Mouse (Mus musculus) spleen, adult 2 months (tissue): ENCODE measurements at regions not wholly inside any gene's neighbourhood (a gene's known extent, or its start where the extent isn't known, plus 50 kb on each side); places are given as distances from the start of the nearest gene placed in this dataset.

Source experiments
- DNase-seq, 2 experiments: peaks; one replicate each; pipeline versions ENCODE4 v3.0.0 to v3.0.0-alpha.2; 2012 to 2021; ENCODE audit warnings: low spot score in 2 of 2, low read depth in 1 of 2
- H3K27ac ChIP-seq: fragments of 200-500 bp; 2 replicates; pipeline ENCODE4 v1.5.1; 2012; ENCODE audit warnings: low read length, inconsistent platforms; ENCODE audit not compliant: insufficient read depth
- H3K27me3 ChIP-seq: fragments of 200-500 bp; 2 replicates; pipeline ENCODE4 v1.6.1; 2012; ENCODE audit warnings: mild to moderate bottlenecking, moderate library complexity, low read length, inconsistent platforms; ENCODE audit not compliant: control insufficient read depth, insufficient read depth
- H3K36me3 ChIP-seq: fragments of 200-500 bp; 2 replicates; pipeline ENCODE4 v1.6.1; 2012; ENCODE audit warnings: mild to moderate bottlenecking, low read length, inconsistent platforms; ENCODE audit not compliant: control insufficient read depth, insufficient read depth
- H3K4me1 ChIP-seq: fragments of 200-500 bp; 2 replicates; pipeline ENCODE4 v1.6.1; 2011; ENCODE audit warnings: inconsistent platforms; ENCODE audit not compliant: control insufficient read depth, insufficient read depth, insufficient read length
- H3K4me3 ChIP-seq: fragments of 200-500 bp; 2 replicates; pipeline ENCODE4 v1.5.1; 2011; ENCODE audit warnings: mild to moderate bottlenecking, inconsistent platforms; ENCODE audit not compliant: insufficient read depth, insufficient read length; ENCODE audit errors: extremely low read depth
- CTCF ChIP-seq: fragments of 200-500 bp; IDR thresholded peaks from 2 replicates; pipeline ENCODE4 v1.5.1; 2011; ENCODE audit warnings: mild to moderate bottlenecking, inconsistent platforms; ENCODE audit not compliant: insufficient read depth, insufficient read length, insufficient replicate concordance; ENCODE audit errors: extremely low read depth
- POLR2A ChIP-seq: fragments of 200-500 bp; IDR thresholded peaks from 2 replicates; pipeline ENCODE4 v1.6.1; 2011; ENCODE audit warnings: low read depth, low read length, inconsistent platforms
- WGBS: fragments of 180-500 bp; shearing (Covaris S2); methylation state at CpG from one replicate; pipeline ENCODE4 v1.1.7; 2018; 5-methylcytosine and 5-hydroxymethylcytosine counted together

DNA sequence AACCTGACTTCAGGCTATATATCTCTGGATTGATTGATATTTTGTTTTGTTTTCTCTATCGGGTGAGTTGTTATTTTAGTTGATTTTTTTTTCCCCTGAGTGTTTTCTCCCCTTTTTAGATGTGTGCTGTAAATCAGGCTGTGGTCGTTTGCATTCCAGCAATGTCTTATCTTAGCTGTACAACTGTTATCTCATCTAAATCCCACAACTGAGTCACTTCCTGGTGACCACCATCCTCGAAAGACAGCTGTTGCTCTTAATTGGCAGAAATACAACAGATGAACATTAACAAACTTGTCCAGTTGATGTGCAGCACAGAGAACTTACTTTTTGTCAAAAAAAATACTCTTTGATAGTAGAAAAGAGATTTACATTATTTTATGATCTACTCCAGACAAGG is 285.0 kb upstream of the Atp2b1 start:
- no peak for DNase-seq
- Histone ChIP-seq H3K27ac (no peak overlapping the region), H3K27me3 (no peaks in the 10 kb centered on the region), H3K4me3 (no peak overlapping the region), H3K36me3 (no peaks in the 10 kb centered on the region), H3K4me1 (no peaks in the 10 kb centered on the region)
- TF ChIP-seq POLR2A (no peak), CTCF (no peak)
- WGBS: 6% methylated on average over 3 of the region's 3 CpGs

DNA sequence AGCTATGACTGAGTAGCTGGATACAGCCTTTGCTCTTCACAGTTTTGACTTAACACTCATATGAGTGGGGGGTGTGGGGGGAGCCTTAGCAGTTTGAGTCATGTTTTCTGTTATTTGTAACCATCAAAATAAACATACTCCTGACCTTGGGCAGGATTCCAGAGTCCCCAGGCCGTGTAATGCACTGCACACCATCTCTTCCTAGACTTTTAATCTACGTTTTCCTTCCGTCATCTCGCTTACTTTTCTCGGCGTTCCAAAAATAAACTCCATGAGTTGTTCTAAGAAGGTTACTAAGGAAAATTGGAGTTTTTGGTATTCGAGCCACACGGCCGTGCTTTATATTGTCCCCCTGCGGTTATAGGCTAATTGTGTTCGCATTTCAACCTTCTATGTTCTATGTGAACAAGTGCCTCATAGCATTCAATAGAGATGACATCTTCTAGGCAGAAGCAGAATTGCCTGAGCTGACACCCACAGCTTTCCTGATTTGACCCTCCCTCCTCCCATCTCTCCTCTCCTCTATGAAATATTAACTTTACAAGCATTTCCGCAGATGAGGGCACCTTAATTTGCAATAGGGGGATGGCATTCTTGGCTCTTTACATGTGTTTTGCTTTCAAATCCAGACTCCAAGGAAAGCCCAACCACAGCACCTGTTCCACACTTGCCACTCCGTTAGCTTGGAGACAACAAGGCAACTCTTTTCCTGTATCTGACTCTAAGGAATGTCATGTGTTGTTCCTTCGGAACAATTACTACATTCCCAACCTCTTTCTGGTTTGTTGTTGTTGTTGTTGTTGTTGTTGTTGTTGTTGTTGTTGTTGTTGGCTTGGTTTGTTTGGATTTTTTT is 276.2 kb upstream of the Atp2b1 start:
- no peak for DNase-seq
- no peaks in the 10 kb centered on the region for H3K4me1 ChIP-seq
- WGBS: 92% methylated on average over 14 of the region's 14 CpGs
- H3K4me3 ChIP-seq: no peak overlapping the region
- no peaks in the 10 kb centered on the region for H3K27me3 ChIP-seq
- H3K36me3 ChIP-seq: no peaks in the 10 kb centered on the region
- no peak for TF ChIP-seq POLR2A
- no peak for TF ChIP-seq CTCF
- H3K27ac ChIP-seq: no peak overlapping the region

DNA sequence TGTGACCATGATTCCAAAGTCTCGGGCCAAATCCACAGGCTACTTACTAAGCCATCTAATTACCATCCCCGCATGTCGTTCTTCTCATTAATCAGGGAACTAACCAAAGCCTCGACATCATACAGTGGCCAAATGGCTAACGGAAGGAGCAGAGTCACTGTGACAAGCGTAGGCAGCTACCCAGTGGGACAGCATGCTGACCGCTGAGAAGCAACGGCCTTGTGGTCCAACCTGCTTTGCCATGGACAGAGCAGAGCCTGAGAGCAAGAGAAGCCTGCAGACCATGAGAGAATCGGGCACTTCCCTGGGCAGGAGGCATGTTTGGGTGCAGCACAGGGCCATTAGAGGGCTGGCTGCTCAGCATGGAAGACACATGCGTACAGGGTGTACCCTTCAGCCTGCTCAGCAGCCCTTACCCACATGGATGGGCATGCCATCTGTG is 268.5 kb upstream of the Atp2b1 start:
- no peaks in the 10 kb centered on the region for H3K4me1 ChIP-seq
- DNase-seq: no peak
- H3K4me3 ChIP-seq: no peak overlapping the region
- no peaks in the 10 kb centered on the region for H3K36me3 ChIP-seq
- WGBS: 90% methylated on average over 10 of the region's 10 CpGs
- no peak overlapping the region for H3K27ac ChIP-seq
- H3K27me3 ChIP-seq: no peaks in the 10 kb centered on the region
- no peak for TF ChIP-seq CTCF
- TF ChIP-seq POLR2A: no peak

DNA sequence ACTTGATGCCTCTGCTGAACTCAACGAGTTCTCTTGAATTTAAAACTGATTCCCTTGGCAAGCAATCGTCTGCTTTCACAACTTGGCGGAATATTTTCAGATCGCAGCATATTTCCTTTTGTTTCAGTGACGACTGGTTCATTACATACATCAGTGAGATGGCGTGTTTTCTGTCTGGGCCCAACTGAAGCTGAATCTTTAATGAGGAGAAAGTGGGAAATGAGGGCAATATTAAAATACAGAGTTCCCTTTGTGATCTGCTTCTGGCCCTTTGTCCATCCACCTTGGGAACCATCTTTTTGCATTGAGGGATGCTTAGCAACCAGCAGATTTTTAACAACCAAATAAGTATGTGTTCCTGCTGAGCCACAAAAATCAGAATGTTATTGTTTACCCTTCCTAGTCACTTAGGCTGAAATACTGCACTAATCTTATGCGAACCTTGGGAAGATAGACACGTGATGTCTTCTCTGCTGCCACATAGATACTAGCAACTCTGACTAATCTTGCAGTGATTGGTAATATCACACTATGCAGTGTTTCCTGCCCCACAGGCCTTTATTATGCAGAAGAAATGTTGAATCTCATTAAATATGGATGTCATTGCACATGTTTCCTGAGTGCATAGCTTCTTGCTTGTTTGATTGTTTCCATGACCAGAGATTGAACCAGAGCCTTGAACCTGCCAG is 267.8 kb upstream of the Atp2b1 start:
- WGBS: 88% methylated on average over 8 of the region's 8 CpGs
- H3K4me1 ChIP-seq: no peaks in the 10 kb centered on the region
- no peak overlapping the region for H3K27ac ChIP-seq
- TF ChIP-seq POLR2A: no peak
- TF ChIP-seq CTCF: no peak
- no peak overlapping the region for H3K4me3 ChIP-seq
- H3K36me3 ChIP-seq: no peaks in the 10 kb centered on the region
- no peak for DNase-seq
- H3K27me3 ChIP-seq: no peaks in the 10 kb centered on the region

DNA sequence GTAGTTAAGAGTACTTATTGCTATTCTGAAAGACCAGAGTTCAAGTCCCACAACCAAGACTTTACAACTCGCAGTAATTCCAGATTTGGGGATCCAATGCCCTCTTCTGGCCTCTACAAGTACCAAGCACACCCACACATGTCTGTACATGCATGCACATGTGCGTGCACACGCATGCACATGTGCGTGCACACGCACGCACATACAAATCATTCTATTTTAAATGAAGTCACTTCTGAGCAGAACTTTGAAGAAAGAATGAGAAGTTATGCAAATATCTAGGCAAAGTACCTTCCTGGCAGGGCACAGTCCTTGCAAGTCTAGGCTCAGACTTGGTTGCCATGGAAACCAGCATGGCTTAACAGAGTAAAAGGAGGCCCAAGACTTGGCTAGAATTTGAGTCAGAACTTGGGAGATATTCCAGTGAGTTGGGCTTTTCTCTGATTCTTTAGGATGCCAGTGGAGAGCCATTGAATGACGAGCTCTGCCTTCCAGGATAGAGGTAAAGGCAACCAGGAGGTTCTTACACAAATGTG is 265.4 kb upstream of the Atp2b1 start:
- no peak for DNase-seq
- TF ChIP-seq POLR2A (no peak), CTCF (no peak)
- Histone ChIP-seq H3K4me3 (no peak overlapping the region), H3K4me1 (no peaks in the 10 kb centered on the region), H3K27ac (no peak overlapping the region), H3K36me3 (no peaks in the 10 kb centered on the region), H3K27me3 (no peaks in the 10 kb centered on the region)
- WGBS: 89% methylated on average over 7 of the region's 7 CpGs

DNA sequence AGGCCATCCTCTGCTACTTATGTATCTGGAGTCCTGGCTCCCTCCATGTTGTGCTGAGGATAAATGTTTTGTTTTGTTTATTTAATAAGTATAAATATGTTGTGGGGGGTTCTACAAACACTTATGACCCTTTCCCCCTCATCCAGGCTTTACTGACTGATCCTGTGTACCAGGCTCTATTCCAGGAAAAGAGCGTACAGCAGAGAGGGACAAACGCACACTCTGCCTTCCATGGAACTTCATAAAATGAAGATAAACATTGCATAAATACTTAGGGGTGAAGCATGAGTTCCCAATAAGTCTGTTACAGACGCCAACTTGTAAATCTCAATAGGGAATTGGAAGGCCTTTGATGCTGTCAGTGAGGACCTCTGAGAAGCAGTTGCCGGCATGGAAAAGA is 263.7 kb upstream of the Atp2b1 start:
- no peaks in the 10 kb centered on the region for H3K27me3 ChIP-seq
- no peak for DNase-seq
- H3K4me3 ChIP-seq: no peak overlapping the region
- no peak overlapping the region for H3K27ac ChIP-seq
- no peaks in the 10 kb centered on the region for H3K4me1 ChIP-seq
- 95% methylated on average over 4 of the region's 4 CpGs for WGBS
- H3K36me3 ChIP-seq: no peaks in the 10 kb centered on the region
- TF ChIP-seq POLR2A (no peak), CTCF (no peak)
